Mouse (Mus musculus): ENCODE results near the gene Cadm2.

Gene Cadm2

DNA sequence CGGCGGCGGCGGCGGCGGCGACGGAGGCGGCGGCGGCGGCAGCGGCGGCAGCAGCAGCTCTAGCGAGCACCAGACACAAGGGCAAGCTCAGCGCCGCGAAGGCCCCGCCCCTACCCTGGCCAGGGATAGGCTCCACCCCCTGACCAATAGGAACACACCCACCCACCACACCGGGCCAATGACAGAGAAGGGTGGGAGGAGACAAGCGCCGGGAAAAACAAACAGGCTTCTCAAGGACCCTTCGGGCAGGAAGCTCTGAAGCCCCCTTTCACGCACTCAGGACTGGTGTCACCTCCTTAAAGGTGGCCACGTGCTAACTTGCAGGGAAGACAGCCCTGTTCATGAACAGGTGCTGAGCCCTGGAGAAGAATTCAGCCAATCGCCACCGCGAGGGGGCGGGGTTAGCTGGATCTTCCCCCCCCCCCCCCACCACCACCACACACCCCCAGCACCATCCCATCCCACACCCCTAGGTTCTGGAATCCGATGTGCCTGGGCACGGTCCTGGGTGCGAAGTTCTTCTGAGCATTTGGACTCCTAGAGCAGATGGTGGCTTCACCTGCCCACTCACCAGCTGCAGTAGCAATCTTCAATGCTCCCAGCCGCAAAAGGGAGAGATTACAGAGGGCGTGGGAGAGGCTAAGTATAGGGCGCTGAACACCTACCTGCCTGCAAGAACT is at the start of gene Cadm2:
Gene Cadm2, minus strand, starts transcription at position 83 of the 680 bp plus-strand sequence.
- peak; percentile 89 for ATAC-seq (ENCODE audit: insufficient number of reproducible peaks, low FRiP score, low TSS enrichment)

DNA sequence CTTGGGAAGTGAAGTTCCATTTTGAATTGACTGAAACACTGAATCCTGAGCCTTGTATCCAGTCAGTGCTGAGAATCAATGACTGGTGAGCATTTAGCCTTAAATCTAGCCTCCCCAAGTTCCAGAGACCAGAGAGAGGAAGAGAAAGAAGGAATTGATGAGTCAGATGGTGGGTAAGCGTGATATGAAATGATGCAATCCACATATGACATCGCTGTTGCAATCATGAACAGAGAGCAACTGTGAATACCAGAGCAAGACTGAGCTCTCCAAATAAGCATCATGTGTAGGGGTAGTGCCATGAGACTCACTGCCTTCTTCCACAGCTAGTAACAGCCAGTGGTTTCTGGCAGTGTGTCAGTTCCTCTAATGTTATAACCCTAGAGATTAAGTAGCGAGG is 26.2 kb upstream of the Cadm2 start:
- ATAC-seq (ENCODE audit: insufficient number of reproducible peaks, low FRiP score, low TSS enrichment), result no peak

DNA sequence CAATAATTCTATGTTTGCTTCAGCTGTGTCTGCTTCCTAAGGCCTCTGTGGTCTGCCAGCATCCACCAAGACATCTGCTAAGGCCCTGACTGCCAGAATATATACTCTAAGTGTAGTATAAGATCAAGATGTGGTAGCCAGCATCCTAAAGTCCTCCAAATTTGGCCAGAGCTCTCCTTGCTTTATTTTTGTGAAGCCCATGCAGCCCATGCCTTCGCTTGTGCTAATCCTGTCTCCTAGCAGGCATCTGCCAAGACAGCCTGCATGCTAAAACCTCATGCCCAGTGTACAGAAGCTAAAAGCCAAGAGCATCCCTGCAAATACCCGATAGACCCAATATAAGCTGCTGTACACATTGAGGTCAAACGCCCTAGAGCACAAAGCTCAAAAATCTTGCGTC is 22.9 kb upstream of the Cadm2 start:
- no peak for ATAC-seq (ENCODE audit: insufficient number of reproducible peaks, low FRiP score, low TSS enrichment)

DNA sequence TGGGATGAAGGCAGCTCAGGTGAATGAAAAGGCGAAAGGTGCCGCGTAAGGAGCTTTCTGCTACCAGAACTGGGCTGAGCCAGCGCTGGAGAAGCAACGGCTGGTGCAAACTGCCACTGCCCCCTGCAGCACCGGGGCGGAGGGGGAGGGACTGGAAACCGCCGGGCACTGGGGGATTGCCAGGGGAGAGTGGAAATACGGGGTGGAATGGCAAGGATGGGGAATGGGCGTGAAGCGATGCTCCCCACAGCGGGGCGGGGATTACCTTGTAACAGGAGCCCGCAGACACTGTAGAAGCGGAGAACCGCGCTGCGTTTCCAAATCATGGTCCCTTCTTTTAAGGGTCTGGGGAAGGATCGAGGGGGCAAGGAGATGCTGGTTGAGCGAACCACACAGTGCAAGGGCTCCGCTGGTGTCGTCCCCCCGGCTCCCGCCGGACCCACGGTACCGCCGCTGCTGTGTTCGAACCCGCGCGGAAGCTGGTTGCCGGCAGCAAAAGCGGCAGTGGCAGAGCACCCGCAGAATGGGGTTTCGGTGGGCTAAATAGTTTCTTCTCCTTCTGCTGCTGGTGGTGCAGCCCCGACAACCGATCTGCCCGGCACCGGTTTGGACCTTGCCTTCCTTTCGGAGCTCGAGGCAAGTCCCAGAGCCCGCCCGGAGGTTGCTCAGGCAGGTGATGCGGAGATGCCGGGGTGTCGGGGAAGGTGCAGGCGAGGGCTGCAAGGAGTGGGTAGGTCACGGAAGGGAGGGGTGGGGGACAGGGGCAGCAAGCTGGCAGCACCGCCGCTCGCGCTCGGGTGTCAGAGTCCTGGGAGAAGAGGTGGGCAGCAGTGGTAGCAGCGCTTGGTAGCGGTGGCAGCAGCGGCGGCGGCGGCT is 564 bp downstream of the Cadm2 start:
- peak; percentile 50 for ATAC-seq (ENCODE audit: insufficient number of reproducible peaks, low FRiP score, low TSS enrichment)

DNA sequence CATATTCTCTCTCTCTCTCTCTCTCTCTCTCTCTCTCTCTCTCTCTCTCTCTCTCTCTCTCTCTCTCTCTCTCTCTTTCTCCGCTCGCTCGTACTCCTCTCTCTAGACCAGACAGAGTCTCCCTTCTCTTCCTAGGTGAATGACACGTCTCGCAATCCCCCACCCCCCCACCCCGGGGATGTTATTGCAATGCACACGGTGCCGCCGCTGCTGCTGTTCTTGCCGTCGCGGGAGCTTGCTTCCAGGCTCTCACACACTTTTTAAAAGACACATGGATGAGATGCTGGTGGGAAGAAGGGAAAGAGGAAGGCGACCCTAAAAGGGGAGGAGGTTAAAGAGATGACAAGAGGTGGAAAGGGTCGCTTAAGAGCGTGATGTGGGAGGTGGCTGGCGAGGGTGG is 1.3 kb downstream of the Cadm2 start:
- ATAC-seq (ENCODE audit: insufficient number of reproducible peaks, low FRiP score, low TSS enrichment), result no peak

DNA sequence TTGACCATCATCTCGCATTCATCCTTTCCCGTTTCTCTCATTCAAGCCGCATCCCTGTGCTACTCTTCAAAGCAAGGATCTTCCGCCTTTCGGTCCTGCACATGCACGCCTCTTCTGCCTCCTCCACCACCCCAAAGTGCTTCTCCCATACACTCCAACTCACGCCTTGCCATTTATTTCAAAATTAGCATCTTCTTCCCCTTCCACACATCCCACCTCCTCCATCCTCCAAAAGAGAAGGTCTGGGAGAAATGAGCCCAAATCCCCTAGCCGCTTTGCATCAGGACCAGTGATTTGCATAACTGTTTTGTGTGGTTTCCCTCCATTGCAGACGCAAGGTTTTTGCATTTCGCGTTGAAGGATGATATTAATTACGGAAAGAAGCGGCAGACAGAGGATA is 1.9 kb downstream of the Cadm2 start:
- ATAC-seq (ENCODE audit: insufficient number of reproducible peaks, low FRiP score, low TSS enrichment), result no peak

DNA sequence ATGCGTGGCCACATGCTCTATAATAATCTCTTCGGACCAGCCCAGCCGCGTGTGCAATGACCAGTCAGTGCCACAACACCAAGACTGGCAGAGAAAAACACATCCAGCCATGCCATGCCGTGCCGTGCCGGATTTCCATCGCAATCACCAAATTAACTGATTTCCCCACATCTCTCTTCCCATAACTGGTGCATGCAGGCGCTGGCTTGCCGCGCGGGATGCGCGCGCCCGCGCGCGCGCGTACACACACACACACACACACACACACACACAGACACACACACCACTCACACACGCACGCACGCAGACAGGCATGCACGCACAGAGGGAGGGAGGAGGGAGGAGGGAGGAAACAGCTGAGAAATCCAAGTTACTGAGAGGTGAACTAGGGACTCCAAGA is 2.9 kb downstream of the Cadm2 start:
- peak; percentile 11 for ATAC-seq (ENCODE audit: insufficient number of reproducible peaks, low FRiP score, low TSS enrichment)

DNA sequence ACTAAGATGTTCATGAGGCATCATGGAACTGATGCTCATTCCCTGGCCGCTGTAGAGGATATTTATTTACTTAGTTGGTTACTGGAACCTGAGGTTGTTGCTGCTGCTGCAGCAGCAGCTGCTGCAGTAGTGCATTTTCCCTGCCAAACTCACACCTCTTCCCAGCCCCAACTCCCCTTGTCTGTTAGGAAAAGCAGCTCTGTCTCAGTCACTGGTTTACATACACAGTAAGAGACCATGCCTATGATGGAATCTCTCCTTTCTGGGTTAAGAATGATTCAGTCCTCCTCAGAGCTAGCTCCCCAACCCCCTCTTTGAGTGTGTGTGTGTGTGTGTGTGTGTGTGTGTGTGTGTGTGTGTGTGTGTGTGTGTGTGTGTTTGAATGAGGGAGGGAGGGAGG is 3.5 kb downstream of the Cadm2 start:
- no peak for ATAC-seq (ENCODE audit: insufficient number of reproducible peaks, low FRiP score, low TSS enrichment)

DNA sequence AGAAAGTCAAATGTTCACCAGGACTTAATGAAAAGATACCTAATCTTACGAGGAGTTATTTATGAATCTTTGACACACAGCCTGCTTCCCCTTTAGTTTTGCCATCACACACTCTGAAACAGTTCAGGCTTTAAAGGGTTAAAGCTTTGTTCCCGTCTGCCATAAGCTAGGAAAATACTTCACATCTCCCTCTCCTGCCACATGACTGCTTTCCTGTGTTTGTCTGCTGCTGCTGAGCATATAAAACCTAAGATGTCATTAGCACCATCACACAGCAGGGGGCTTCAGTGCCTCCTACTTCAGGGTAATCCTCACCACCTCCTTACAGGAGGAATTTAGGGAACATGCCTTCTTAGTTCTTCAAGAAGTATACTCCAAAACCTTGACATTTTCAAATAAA is 6.8 kb downstream of the Cadm2 start:
- no peak for ATAC-seq (ENCODE audit: insufficient number of reproducible peaks, low FRiP score, low TSS enrichment)

DNA sequence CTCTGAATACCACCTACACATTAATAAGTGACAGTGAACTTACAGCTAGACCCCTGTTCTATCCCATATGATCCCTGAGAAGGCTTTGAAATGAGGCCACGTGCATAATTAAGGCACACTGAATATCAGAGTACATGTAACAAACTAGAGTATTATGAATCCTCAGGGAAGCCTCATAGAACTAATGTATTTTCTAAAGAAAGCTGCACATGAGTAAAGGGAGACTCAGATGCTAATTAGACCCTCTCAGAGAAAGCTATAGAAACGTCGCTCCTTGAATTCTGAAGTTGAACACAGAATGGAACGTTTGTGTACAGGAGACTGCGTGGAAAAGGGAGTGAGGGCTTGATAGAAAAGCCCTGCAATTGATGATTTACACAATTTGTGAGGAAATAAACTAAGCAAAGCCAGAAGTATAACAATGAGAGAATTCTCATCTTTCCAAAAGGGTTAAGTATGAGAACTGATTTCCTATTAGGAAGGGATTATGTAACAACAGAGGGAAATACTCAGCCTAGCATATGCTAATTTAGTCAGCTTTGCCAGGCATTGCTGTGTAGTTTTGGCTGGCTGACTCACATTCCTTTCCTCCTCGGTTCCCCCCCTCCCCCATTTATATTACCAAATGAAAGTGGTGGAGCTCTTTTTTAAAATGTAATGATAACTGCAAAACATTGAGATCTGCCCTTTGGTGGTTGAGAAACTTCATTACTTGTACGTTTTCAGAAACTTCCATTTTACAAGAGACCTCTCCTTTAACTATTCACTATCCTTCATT is 9.6 kb downstream of the Cadm2 start:
- ATAC-seq (ENCODE audit: insufficient number of reproducible peaks, low FRiP score, low TSS enrichment), result peak; percentile 73

DNA sequence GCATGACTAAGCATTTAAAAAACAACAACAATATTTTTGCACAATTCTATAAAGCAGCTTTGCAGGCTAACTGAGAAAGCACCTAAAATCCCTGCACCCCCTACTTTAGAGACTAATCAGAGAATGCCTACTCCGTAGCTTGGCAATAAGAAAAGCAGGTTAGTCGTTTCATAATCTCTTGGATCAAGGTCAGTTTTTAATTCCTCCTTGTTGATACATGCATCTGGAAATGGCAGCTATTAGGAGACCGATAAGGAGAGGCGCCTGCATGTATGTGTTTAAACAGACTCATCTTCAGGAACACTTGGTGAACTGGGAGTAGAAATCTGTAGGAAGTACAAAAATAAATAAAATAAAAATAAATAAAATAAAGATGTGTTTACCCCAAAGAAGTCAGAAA is 11.6 kb downstream of the Cadm2 start:
- ATAC-seq (ENCODE audit: insufficient number of reproducible peaks, low FRiP score, low TSS enrichment), result 0 out of 2 replicates have a peak, but pooled peaks have one; percentile 7

DNA sequence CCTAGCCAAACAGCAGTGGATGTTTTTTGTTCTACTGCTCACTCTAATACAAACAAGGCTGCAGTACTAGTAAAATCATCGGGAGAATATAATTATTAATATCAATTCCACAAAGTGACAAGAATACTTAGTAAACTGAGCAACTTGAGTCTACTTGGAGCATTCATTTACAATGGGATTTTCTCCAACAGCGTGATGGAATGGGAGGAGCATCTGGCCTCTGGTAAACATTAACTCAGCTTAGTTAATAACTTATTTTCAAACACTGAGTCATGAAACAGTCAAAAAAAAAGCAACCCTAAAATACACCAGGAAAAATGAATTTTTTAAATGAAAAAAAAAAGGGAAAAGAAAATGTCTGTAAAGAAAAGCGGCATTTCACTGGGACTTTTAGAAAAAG is 12.2 kb downstream of the Cadm2 start:
- no peak for ATAC-seq (ENCODE audit: insufficient number of reproducible peaks, low FRiP score, low TSS enrichment)

DNA sequence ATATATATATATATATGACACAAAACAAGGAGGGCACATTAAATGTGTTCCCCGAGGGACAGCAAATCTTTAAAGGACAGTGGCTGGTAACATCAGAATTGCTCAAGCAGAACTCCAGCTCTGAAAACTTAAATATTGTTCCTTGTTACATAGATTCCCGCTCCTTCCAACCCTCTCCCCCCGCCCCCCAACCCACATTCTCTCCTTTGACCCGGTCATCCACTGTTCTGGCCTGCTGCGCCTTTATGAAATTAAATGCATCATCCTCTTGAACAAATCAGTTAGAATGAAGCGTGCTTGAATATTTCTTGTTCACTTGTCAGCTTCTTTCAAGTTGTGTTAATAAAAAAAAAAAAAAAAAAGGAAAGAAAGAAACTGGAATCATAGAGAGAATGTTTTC is 15.0 kb downstream of the Cadm2 start:
- ATAC-seq (ENCODE audit: insufficient number of reproducible peaks, low FRiP score, low TSS enrichment), result no peak

DNA sequence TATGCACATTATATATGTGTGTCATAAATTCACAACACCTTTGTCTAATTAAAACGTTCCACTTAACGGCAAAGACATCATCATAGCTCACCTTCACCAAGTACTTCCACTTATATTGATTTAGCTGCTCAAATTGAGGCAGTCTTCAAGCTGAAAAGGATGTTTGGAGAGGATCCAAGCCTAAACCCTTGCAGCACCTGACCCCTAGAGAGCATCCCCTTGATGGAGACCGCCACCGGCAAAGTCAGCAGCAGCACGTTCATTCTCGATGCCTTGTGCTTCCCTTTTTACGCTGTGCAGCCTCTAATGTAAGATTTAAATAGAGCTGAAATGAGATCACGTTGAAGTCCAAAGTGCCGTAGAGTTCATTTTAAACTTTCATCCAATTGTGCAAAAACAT is 20.7 kb downstream of the Cadm2 start:
- no peak for ATAC-seq (ENCODE audit: insufficient number of reproducible peaks, low FRiP score, low TSS enrichment)

DNA sequence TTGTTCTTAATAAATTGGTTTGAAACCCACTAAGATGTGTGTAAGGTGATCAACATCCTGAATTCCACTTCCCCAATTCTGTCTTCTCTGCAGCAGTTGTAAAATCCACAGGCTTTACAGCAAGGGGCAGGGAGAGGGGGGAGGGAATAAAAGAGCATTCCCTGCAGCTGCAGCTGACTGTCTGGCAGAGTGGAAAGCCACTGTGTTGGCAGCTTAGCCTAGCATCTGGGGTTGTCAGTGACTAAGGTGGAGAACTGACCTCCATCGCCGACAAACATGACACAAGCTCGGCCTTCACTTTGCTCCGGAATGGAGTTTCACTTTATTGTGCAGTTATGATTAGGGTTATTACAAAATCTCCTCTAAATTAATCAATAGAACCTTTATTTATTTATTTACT is 21.9 kb downstream of the Cadm2 start:
- ATAC-seq (ENCODE audit: insufficient number of reproducible peaks, low FRiP score, low TSS enrichment), result no peak

DNA sequence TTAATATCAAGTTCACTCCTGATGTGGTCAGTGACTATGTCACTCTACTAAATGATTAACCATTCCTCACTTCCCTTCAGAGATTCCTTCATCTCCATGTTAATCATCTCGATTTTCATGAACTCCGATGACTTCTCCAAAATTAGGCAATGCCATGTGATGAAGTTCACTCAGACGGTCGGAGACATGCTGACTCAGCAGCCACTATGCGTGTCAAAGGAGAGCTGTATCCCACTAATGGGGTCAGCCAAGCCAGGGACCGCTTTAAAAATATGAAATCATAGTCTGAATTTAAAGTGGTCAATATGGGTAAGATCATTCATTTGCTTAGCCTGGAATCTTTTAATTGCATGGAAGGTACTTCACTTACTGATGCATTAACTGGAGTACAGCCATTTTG is 29.7 kb downstream of the Cadm2 start:
- no peak for ATAC-seq (ENCODE audit: insufficient number of reproducible peaks, low FRiP score, low TSS enrichment)

DNA sequence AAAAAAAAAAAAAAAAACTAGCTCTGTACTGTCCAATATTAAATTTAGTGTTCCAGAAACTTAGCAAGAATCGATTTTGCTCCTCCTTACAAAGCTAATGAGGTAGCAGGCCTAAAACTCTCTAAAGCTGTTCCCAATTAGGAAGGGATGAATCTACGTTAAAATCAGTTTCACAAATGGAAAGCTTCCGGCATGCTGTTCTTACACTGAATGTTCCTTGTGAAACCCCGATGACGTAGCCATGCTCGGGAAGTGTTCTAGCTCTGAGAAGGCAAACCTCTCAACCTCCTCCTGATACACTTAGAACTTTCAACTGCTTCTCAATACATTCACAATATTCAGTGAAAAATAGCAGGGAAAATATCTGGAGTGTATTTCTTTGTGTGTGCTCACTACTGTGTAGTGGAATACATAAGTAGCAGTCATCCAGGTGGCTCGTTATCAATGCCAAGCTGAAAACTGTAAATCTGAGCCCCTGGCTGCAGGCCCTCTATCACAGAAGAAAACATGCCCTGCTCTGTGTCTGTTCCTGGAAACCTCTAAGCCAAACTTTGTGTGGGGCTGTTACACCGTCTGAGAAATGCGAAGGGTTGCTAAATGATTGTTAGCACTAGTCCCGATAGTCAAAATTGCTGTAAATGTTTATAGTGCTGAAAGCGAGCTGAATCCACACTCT is 41.7 kb downstream of the Cadm2 start:
- ATAC-seq (ENCODE audit: insufficient number of reproducible peaks, low FRiP score, low TSS enrichment), result peak; percentile 88

DNA sequence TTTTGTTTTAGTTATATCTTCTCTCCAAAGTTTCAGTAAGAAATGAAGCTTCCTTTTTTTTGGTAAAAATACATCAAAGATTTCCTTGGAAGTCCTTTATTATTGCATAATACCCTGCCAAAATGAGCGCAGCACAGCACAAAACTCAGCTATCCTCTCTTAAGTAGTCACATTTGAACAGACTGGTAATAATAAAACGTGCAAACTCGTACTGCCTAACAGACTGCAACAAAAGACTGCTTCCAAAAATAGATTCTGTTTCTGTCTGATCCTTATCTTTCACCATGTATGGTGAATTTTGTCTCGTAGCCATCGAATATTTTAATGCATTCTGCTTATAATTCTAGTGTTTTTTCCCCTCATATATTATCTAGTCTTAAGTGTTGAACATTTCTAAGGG is 45.2 kb downstream of the Cadm2 start:
- no peak for ATAC-seq (ENCODE audit: insufficient number of reproducible peaks, low FRiP score, low TSS enrichment)

DNA sequence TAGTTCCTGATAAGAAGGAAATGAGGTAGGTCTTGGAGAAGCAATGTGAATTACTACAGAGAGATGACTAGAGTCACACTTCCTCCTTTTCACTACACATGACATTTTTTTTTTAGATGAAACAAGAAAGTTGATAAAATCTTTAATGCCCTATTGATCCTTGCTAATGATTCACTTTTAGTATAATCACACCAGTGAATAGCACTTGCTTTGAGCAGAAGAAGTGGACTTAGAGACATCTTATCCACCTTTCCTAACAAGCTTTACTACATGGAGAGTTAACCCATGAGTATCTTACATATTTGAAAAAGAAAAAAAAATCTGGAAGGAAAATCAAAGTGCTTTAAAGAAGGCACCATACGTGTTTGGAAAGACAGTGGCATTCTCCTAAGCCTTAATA is 93.7 kb downstream of the Cadm2 start:
- ATAC-seq (ENCODE audit: insufficient number of reproducible peaks, low FRiP score, low TSS enrichment), result no peak

DNA sequence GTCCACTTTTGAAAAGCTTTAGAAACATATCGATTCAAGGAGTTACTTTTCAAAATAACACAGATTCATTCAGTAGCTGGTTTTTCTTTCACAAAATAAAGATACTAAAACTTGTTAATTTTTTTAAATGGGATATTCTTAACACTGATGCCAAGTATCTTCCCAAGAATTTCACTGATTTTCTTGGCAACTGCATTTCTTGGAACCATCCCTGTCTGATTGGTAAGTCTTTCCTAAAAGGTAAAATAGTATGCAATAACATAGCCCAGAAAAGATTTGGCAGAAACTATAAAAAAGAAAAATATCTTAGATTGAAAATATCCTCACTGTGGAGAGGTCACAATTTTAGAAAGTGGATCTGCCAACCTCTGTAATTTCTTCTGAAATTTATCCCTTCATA is 95.8 kb downstream of the Cadm2 start:
- no peak for ATAC-seq (ENCODE audit: insufficient number of reproducible peaks, low FRiP score, low TSS enrichment)

DNA sequence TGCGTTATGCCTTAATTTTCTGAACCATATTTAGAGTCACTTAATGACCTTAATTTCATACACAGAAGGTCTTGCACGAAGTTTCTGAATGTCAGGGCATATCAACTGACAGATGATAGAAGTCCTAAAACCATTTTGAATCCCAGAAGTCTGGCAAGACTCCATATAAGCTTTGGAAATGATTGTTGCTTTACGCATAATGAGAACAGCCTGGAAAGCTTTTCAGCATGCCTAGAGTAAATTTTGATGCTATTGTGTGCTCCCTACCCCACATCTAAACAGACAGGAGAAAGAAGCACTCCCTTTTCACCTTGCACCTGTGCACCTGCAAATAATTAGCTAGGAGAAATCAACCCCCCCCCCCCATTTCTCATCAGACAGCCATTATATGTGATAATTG is 102.4 kb downstream of the Cadm2 start:
- ATAC-seq (ENCODE audit: insufficient number of reproducible peaks, low FRiP score, low TSS enrichment), result no peak; the same call in 1 of the 2 replicates
